Mouse (Mus musculus): ENCODE results near the gene Slit3.

- TF ChIP-seq POLR2A (IDR thresholded peaks at IDR 0.05; ENCODE audit: low read depth, low read length) (no peak), SMC3 (IDR thresholded peaks at IDR 0.05; ENCODE audit: low read depth, low read length) (no peak)
Measured at GRCm38 (mm10) chr11:35155281-35155680, 34.3 kb downstream of the Slit3 start.
